Mouse (Mus musculus): ENCODE results near the gene Olfr44.

GRCm38 (mm10) chr9:39509412-39509811 is 15.6 kb upstream of the Olfr44 start:
- no peak for TF ChIP-seq POLR2A (IDR thresholded peaks at IDR 0.05; ENCODE audit: borderline replicate concordance, insufficient read depth, low read length)
- no peak for TF ChIP-seq CTCF (IDR thresholded peaks at IDR 0.05; ENCODE audit: borderline replicate concordance, insufficient read depth, low read depth, low read length)
